Mouse (Mus musculus) myocyte (in vitro differentiated cells): ENCODE data around the gene S100b.

Experiments used
- CEBPB ChIP-seq: IDR thresholded peaks from 2 replicates; pipeline ENCODE4 v1.6.1; 2011; ENCODE audit warnings: mild to moderate bottlenecking, moderate library complexity; ENCODE audit not compliant: poor library complexity, insufficient read depth, severe bottlenecking
- E2F4 ChIP-seq: IDR thresholded peaks from one replicate; pipeline ENCODE4 v1.6.1; 2011; ENCODE audit warnings: mild to moderate bottlenecking, control low read depth, moderate library complexity; ENCODE audit not compliant: insufficient read depth
- MAX ChIP-seq: IDR thresholded peaks from one replicate; pipeline ENCODE4 v1.6.1; 2011; ENCODE audit warnings: low read depth, mild to moderate bottlenecking, control low read depth
- MYOD1 ChIP-seq, 3 experiments: IDR thresholded peaks; one replicate each; pipeline ENCODE4 v1.6.1; 2011; ENCODE audit warnings: control low read depth in 2 of 3, low read depth in 2 of 3, mild to moderate bottlenecking in 2 of 3, moderate library complexity in 1 of 3; ENCODE audit not compliant: insufficient read length in 2 of 3, control insufficient read depth in 1 of 3
- POLR2A ChIP-seq: IDR thresholded peaks from one replicate; pipeline ENCODE4 v1.6.1; 2011; ENCODE audit warnings: low read depth, mild to moderate bottlenecking, control low read depth, moderate library complexity; ENCODE audit not compliant: insufficient read length
- POLR2AphosphoS2 ChIP-seq: IDR thresholded peaks from one replicate; pipeline ENCODE4 v1.6.1; 2011; ENCODE audit warnings: low read depth, control low read depth; ENCODE audit not compliant: insufficient read length
- REST ChIP-seq: IDR thresholded peaks from one replicate; pipeline ENCODE4 v1.6.1; 2011; ENCODE audit warnings: mild to moderate bottlenecking, control low read depth, moderate library complexity; ENCODE audit not compliant: insufficient read depth, insufficient read length
- SRF ChIP-seq: IDR thresholded peaks from one replicate; pipeline ENCODE4 v1.6.1; 2011; ENCODE audit warnings: low read depth; ENCODE audit not compliant: control insufficient read depth, insufficient read length
- TCF12 ChIP-seq: IDR thresholded peaks from one replicate; pipeline ENCODE4 v1.6.1; 2011; ENCODE audit warnings: mild to moderate bottlenecking, control low read depth; ENCODE audit not compliant: poor library complexity, insufficient read depth, severe bottlenecking
- USF1 ChIP-seq: IDR thresholded peaks from one replicate; pipeline ENCODE4 v1.6.1; 2011; ENCODE audit warnings: low read depth, mild to moderate bottlenecking, control low read depth, moderate library complexity

DNA sequence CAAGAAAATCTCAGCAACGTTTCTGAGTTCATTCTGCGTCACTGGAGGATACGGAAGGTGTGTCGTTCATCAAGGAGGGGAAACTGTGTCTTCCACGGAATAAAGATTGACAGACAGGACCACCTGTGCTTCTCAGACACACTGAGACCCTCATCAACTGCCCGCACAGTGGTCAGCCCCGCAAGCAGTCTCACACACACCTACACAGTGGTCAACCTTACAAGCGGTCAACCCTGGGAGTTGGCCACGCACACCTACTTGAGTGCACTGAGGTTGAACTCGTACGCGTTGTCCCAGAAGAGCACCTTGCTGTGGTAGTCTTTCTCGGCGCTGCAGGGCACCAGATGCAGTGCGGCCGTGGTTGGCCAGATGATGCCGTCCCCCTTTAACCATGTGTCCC, 36.6 kb upstream of the S100b start:
- TF ChIP-seq TCF12 (no peak), CEBPB (no peak), REST (no peak), POLR2A (no peak), USF1 (no peak), E2F4 (no peak), SRF (no peak), MYOD1 (IDR thresholded peaks at IDR 0.05; ENCODE audit: control insufficient read depth in 1 of 3, insufficient read length in 2 of 3, low read depth in 2 of 3) (no peak), MAX (no peak), POLR2AphosphoS2 (no peak)
